Mouse (Mus musculus) retina, postnatal 1 day (tissue): ENCODE measurements around the gene Rps23.
A peak's percentile ranks its signal among the peaks of the same experiment; 100 is the strongest.

Source experiments
- DNase-seq: peaks from one replicate; pipeline ENCODE4 v3.0.0-alpha.2; 2012

The Rps23 gene

GRCm38 (mm10) chr13:90935852-90936251 is 13.1 kb downstream of the Rps23 start:
- no peak for DNase-seq

DNA sequence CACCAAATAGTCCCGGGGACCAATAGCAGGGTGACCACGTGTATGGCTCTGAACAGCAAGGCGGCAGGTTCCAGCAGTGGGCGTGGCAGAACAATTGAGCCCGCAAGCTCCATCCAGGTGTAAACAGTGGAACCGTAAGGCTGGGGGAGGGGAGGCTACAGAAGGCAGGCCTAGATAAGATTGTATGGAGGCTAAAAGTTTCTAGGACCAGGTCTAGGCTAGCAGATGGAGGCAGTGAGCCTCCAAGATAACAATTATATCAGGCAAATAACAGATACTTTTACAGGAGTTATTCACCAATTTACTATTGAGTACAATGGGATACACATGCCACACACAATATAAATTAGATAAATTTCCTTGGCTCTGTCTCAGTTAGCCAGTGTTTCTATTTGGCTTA is 16.4 kb downstream of the Rps23 start:
- DNase-seq = no peak

GRCm38 (mm10) chr13:90939600-90939999 is 16.8 kb downstream of the Rps23 start:
- no peak for DNase-seq

DNA sequence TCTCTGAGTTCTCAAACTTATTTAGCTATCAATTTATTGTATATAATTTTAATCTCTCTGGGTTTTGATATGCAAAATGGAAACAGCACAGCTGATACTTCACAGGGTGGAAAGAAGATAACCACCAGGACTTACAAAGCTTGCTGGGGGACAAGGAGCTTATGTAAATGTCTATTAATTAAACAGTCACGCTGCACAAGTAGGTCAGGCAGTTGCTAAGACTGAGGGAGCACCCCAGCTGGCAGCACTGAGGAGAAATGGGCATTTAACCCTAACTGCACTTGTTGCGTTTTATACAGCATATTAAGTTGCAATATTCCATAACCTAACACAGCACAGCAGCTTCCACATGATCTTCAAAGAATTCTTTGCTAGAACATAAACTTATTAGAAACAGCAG is 36.1 kb downstream of the Rps23 start:
- DNase-seq = peak; percentile 88

DNA sequence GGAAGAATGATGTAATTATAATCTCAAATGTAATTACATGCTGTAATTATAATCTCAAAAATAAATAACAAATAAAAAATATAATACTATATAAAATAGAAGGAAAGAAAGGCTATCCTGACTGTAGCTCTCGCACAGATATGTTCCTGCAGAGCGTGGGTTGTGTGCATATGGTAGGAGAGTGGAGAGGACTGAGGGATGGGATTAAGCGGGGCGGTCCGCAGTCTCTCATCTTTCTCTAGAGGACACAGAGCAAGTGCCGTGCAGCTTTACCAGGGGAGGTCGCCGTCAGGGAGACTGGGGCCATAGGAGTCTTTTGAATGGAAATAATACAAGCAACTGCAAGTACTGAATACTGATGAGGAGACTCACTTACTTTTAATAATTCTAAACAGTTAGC is 37.8 kb downstream of the Rps23 start:
- DNase-seq = no peak

DNA sequence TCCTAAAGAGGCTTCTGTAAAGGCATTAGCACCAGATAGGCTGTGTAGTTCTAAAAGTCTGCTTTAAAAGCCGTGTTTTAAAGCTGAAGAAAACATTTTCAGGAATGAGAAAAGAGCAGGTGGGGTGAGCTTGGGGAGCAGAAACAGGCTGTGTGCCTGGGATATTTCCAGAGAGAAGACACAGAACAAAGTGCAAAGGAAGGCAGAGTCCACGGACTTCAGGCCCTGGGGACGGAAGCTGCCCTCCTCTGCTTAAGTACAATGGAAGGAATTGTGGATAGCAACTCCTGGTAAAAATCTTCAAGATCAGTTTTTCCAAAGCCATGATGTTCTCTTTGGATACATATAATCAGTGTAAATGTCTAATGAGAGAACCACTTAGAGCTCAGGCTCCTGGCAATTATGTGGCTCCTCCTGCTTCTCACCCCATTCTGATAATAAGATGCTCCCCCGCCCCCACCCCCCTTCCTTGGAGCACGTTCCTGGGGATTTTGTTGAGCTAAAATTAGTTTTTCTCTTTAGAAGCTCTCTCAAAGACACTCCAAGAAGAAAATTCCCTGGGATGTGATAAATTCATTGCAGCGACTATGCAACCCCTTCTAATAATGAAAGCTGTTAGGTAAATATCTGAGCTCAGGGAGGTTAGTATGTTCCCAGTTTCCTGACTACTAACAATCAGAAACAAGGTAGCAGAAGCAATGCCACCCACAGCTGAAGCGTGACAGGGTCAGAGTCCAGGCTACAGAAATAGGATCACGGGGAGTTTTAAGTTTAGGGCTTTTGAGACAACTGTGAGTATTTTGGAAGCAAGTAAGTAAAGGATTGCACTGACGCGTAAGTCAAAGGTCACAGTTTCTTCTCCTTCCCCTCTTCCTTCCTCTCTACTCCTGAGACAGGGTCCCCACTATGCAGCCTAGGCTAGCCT is 40.3 kb downstream of the Rps23 start:
- no peak for DNase-seq

- DNase-seq = no peak
These were observed 41.8 kb downstream of the Rps23 start for GRCm38 (mm10) chr13:90964511-90964910.

- no peak for DNase-seq
These were observed 43.2 kb downstream of the Rps23 start for GRCm38 (mm10) chr13:90965996-90966395.

- peak; percentile 86 for DNase-seq
These were observed 44.7 kb downstream of the Rps23 start for GRCm38 (mm10) chr13:90967422-90967821.

- DNase-seq = no peak
These were observed 46.2 kb downstream of the Rps23 start for GRCm38 (mm10) chr13:90968940-90969339.

GRCm38 (mm10) chr13:90970259-90971017 is 47.7 kb downstream of the Rps23 start:
- DNase-seq = no peak

DNA sequence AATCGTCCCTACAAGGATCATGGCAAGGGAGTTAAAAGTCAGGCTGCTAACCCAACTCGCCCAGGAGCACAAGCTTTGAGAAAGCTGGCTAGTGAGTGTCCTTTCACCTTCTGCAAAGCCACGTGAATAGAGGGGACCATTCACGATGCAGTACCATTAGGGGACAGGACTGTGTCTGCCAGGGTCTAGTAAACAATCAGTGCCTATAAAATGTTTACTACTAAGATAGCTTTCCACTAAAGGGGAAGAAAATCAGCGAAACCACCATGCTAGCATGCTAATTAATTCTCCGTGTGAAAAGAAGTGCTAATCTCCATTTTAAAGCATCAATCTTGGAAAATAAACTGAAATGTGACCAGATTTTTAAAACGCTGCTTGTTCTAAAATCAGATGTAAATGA is 50.7 kb downstream of the Rps23 start:
- no peak for DNase-seq
